Mouse (Mus musculus): ENCODE results near the gene Angptl6.

Gene Angptl6

GRCm38 (mm10) chr9:20879097-20879792 lies at the start of gene Angptl6:
TSS of gene Angptl6 (minus strand) at chr9:20879727.
- DNase-seq (ENCODE audit: low spot score in 2 of 2) = no peak

GRCm38 (mm10) chr9:20923258-20923657 lies 43.7 kb upstream of the Angptl6 start:
- no peak for DNase-seq (ENCODE audit: low spot score in 2 of 2)

- no peak for DNase-seq (ENCODE audit: low spot score in 2 of 2)
Measured at GRCm38 (mm10) chr9:20916160-20916559, 36.6 kb upstream of the Angptl6 start.

GRCm38 (mm10) chr9:20909948-20910347 lies 30.4 kb upstream of the Angptl6 start:
- no peak for DNase-seq (ENCODE audit: low spot score in 2 of 2)

GRCm38 (mm10) chr9:20902174-20902491 lies 22.6 kb upstream of the Angptl6 start:
- no peak for DNase-seq (ENCODE audit: low spot score in 2 of 2)

- no peak for DNase-seq (ENCODE audit: low spot score in 2 of 2)
Measured at GRCm38 (mm10) chr9:20901466-20902173, 22.1 kb upstream of the Angptl6 start.

- DNase-seq (ENCODE audit: low spot score in 2 of 2) = peak; percentile 87
Measured at GRCm38 (mm10) chr9:20898511-20899073, 19.1 kb upstream of the Angptl6 start, which contains the start of gene Eif3g. TSS of gene Eif3g (minus strand) at chr9:20898623.

- DNase-seq (ENCODE audit: low spot score in 2 of 2) = no peak
Measured at GRCm38 (mm10) chr9:20897736-20898510, 18.4 kb upstream of the Angptl6 start.

- DNase-seq (ENCODE audit: low spot score in 2 of 2) = no peak
Measured at GRCm38 (mm10) chr9:20895382-20895781, 15.9 kb upstream of the Angptl6 start.

- DNase-seq (ENCODE audit: low spot score in 2 of 2) = no peak
Measured at GRCm38 (mm10) chr9:20894629-20895028, 15.1 kb upstream of the Angptl6 start.

GRCm38 (mm10) chr9:20893590-20894343 lies 14.2 kb upstream of the Angptl6 start:
- no peak for DNase-seq (ENCODE audit: low spot score in 2 of 2)

- no peak for DNase-seq (ENCODE audit: low spot score in 2 of 2)
Measured at GRCm38 (mm10) chr9:20893069-20893468, 13.5 kb upstream of the Angptl6 start.

GRCm38 (mm10) chr9:20892104-20892653 lies 12.7 kb upstream of the Angptl6 start:
- no peak for DNase-seq (ENCODE audit: low spot score in 2 of 2)

- no peak for DNase-seq (ENCODE audit: low spot score in 2 of 2)
Measured at GRCm38 (mm10) chr9:20891339-20892103, 12.0 kb upstream of the Angptl6 start.

- DNase-seq (ENCODE audit: low spot score in 2 of 2) = no peak
Measured at GRCm38 (mm10) chr9:20890411-20890810, 10.9 kb upstream of the Angptl6 start.

- no peak for DNase-seq (ENCODE audit: low spot score in 2 of 2)
Measured at GRCm38 (mm10) chr9:20889185-20890141, 9.9 kb upstream of the Angptl6 start.

GRCm38 (mm10) chr9:20888386-20888765 lies 8.8 kb upstream of the Angptl6 start:
- no peak for DNase-seq (ENCODE audit: low spot score in 2 of 2)

GRCm38 (mm10) chr9:20887704-20888385 lies 8.3 kb upstream of the Angptl6 start, which contains the start of gene Ppan:
TSS of gene Ppan (plus strand) at chr9:20888175.
- peak; percentile 83 to 93 for DNase-seq (ENCODE audit: low spot score in 2 of 2)

- DNase-seq (ENCODE audit: low spot score in 2 of 2) = no peak
Measured at GRCm38 (mm10) chr9:20887191-20887590, 7.7 kb upstream of the Angptl6 start.
